Comparison of ENCODE assay signal across 20 mouse cellular contexts in the genomic region with DNA sequence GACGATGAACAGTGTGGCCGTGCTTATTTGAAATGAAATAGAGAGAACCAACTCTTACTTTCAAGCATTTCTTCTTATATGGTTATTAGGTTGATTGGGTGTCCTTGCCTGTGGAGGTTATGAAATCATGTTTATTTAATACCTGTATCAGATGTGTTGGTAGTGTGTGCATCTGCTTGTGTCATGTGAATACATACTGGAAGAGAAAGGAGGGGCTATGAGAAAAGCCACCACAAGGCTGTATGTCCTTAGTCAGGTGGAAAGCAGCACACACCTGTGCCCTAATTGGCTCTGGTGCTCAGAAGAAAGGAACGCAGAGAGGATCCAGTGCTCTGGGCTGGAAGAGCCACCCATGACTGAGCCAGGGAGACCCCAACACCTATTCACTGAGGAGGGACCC. TPM values are rescaled to one million over a fixed set of nuclear protein-coding genes. Genes with fewer than 3 reads are reported as not detected.
DNase-seq lines count a peak whose midpoint lies in the region; ATAC-seq and TF ChIP-seq lines count a peak whose summit lies in the region.
"Had no signal": no experiment of that assay in that cellular context is flagged by ENCODE, and none has a peak within 500 bp of the region (broad histone marks: within the 10 kb centered on the region; RNA-seq: fewer than 3 reads in every experiment).

No protein-coding gene starts in this region.

- no peak overlapping the region for H3K9ac ChIP-seq in midbrain, embryonic 13.5 days (replicated peaks)
- no peak overlapping the region for H3K9ac ChIP-seq in midbrain, embryonic 11.5 days (ENCODE audit: low read length)
- no peak overlapping the region for H3K9ac ChIP-seq in neural tube, embryonic 13.5 days
- H3K9ac ChIP-seq in midbrain, embryonic 16.5 days (ENCODE audit: low read depth, low read length), result no peak overlapping the region
- no peak overlapping the region for H3K9ac ChIP-seq in stomach, postnatal 0 days (ENCODE audit: low read length)
- H3K9ac ChIP-seq: embryonic facial prominence, embryonic 12.5 days; forebrain, embryonic 13.5 days; forebrain, embryonic 15.5 days had no signal

- DNase-seq in midbrain, embryonic 11.5 days (ENCODE audit: low spot score, missing footprints), result no peak
- DNase-seq in neural tube, embryonic 10.5 days (ENCODE audit: extremely low spot score, low spot score), result no peak
- no peak for DNase-seq in stomach, postnatal 0 days (ENCODE audit: low spot score)
- no peak for DNase-seq in urinary bladder, postnatal 4 days (ENCODE audit: low spot score in 2 of 2)
- DNase-seq in kidney, postnatal 25 days, result no peak
- DNase-seq: adrenal gland, adult 2 months; adrenal gland, postnatal 10 days; adrenal gland, postnatal 25 days; cerebellum, adult 11-12 months; cerebellum, adult 2 months; cerebellum, adult 9-10 months; cerebellum, postnatal 10 days; cerebellum, postnatal 25 days had no signal

- no peak overlapping the region for H3K4me2 ChIP-seq in midbrain, embryonic 13.5 days (replicated peaks)
- no peak overlapping the region for H3K4me2 ChIP-seq in midbrain, embryonic 11.5 days
- H3K4me2 ChIP-seq in neural tube, embryonic 13.5 days, result no peak overlapping the region
- H3K4me2 ChIP-seq in midbrain, embryonic 16.5 days (ENCODE audit: low read length), result no peak overlapping the region
- H3K4me2 ChIP-seq in stomach, postnatal 0 days (replicated peaks; ENCODE audit: low read depth), result no peak overlapping the region
- H3K4me2 ChIP-seq: embryonic facial prominence, embryonic 12.5 days; forebrain, embryonic 13.5 days; forebrain, embryonic 15.5 days had no signal

- WGBS in midbrain, embryonic 13.5 days, result 85% methylated on average over 3 of the region's 3 CpGs
- 94% methylated on average over 3 of the region's 3 CpGs for WGBS in midbrain, embryonic 11.5 days
- WGBS in neural tube, embryonic 13.5 days, result 91% methylated on average over 3 of the region's 3 CpGs
- 85% methylated on average over 3 of the region's 3 CpGs for WGBS in midbrain, embryonic 16.5 days
- 93% methylated on average over 3 of the region's 3 CpGs for WGBS in stomach, postnatal 0 days

- peak overlapping the region; percentile 3; the same call in 1 of the 2 replicates for H3K27ac ChIP-seq in midbrain, embryonic 13.5 days
- H3K27ac ChIP-seq in midbrain, embryonic 11.5 days (ENCODE audit: low read depth, low read length), result no peak overlapping the region
- H3K27ac ChIP-seq in neural tube, embryonic 13.5 days (replicated peaks), result no peak overlapping the region
- H3K27ac ChIP-seq in midbrain, embryonic 16.5 days (ENCODE audit: low read length), result no peak overlapping the region
- H3K27ac ChIP-seq in stomach, postnatal 0 days (replicated peaks), result peak overlapping the region; percentile 49; the same call in 1 of the 2 replicates
- H3K27ac ChIP-seq: embryonic facial prominence, embryonic 10.5 days; embryonic facial prominence, embryonic 12.5 days; forebrain, embryonic 13.5 days; forebrain, embryonic 15.5 days had no signal

- no peak for TF ChIP-seq EP300 in stomach, postnatal 0 days (optimal IDR thresholded peaks at IDR 0.05)

- H3K4me1 ChIP-seq in midbrain, embryonic 13.5 days (replicated peaks), result no peaks in the 10 kb centered on the region
- no peaks in the 10 kb centered on the region for H3K4me1 ChIP-seq in midbrain, embryonic 11.5 days (ENCODE audit: control insufficient read depth, insufficient read depth, low read length)
- H3K4me1 ChIP-seq in neural tube, embryonic 13.5 days (replicated peaks), result no peaks in the 10 kb centered on the region
- peaks cover 3% of the 10 kb centered on the region; the same call in 1 of the 2 replicates for H3K4me1 ChIP-seq in midbrain, embryonic 16.5 days (ENCODE audit: control insufficient read depth, insufficient read depth, low read length)
- H3K4me1 ChIP-seq in stomach, postnatal 0 days (replicated peaks; ENCODE audit: control insufficient read depth, insufficient read depth), result no peaks in the 10 kb centered on the region
- H3K4me1 ChIP-seq: embryonic facial prominence, embryonic 12.5 days; forebrain, embryonic 13.5 days; forebrain, embryonic 15.5 days had no signal

- no peaks in the 10 kb centered on the region for H3K36me3 ChIP-seq in midbrain, embryonic 13.5 days
- no peaks in the 10 kb centered on the region for H3K36me3 ChIP-seq in midbrain, embryonic 11.5 days (ENCODE audit: control insufficient read depth, insufficient read depth, low read length)
- no peaks in the 10 kb centered on the region for H3K36me3 ChIP-seq in neural tube, embryonic 13.5 days
- no peaks in the 10 kb centered on the region for H3K36me3 ChIP-seq in midbrain, embryonic 16.5 days (ENCODE audit: control insufficient read depth, insufficient read depth, low read length)
- no peaks in the 10 kb centered on the region for H3K36me3 ChIP-seq in stomach, postnatal 0 days (ENCODE audit: control insufficient read depth, insufficient read depth, low read length)
- H3K36me3 ChIP-seq: embryonic facial prominence, embryonic 10.5 days; embryonic facial prominence, embryonic 12.5 days; forebrain, embryonic 15.5 days had no signal

- peak; percentile 55 for ATAC-seq in midbrain, embryonic 13.5 days
- no peak for ATAC-seq in midbrain, embryonic 11.5 days (ENCODE audit: low FRiP score)
- ATAC-seq in neural tube, embryonic 13.5 days (ENCODE audit: low read depth), result 0 out of 2 replicates have a peak, but pooled peaks have one; percentile 40
- ATAC-seq in midbrain, embryonic 16.5 days, result peak; percentile 13
- no peak for ATAC-seq in stomach, postnatal 0 days (ENCODE audit: low FRiP score, low TSS enrichment)
- ATAC-seq: forebrain, embryonic 13.5 days; forebrain, embryonic 15.5 days had no signal

- H3K9me3 ChIP-seq in midbrain, embryonic 13.5 days, result no peaks in the 10 kb centered on the region
- no peaks in the 10 kb centered on the region for H3K9me3 ChIP-seq in midbrain, embryonic 11.5 days (ENCODE audit: control insufficient read depth, low read length)
- H3K9me3 ChIP-seq in neural tube, embryonic 13.5 days, result no peaks in the 10 kb centered on the region
- no peaks in the 10 kb centered on the region for H3K9me3 ChIP-seq in midbrain, embryonic 16.5 days (replicated peaks; ENCODE audit: control insufficient read depth, low read length, poor library complexity, severe bottlenecking)
- H3K9me3 ChIP-seq in stomach, postnatal 0 days (ENCODE audit: control insufficient read depth, low read length), result no peaks in the 10 kb centered on the region
- H3K9me3 ChIP-seq: embryonic facial prominence, embryonic 10.5 days; embryonic facial prominence, embryonic 12.5 days; forebrain, embryonic 13.5 days; forebrain, embryonic 15.5 days had no signal

- no peaks in the 10 kb centered on the region for H3K27me3 ChIP-seq in midbrain, embryonic 13.5 days
- H3K27me3 ChIP-seq in midbrain, embryonic 11.5 days (ENCODE audit: control insufficient read depth, insufficient read depth, low read length), result no peaks in the 10 kb centered on the region
- H3K27me3 ChIP-seq in neural tube, embryonic 13.5 days, result no peaks in the 10 kb centered on the region
- H3K27me3 ChIP-seq in midbrain, embryonic 16.5 days (ENCODE audit: control insufficient read depth, insufficient read depth, low read depth, low read length), result no peaks in the 10 kb centered on the region
- no peaks in the 10 kb centered on the region for H3K27me3 ChIP-seq in stomach, postnatal 0 days (ENCODE audit: control insufficient read depth, insufficient read depth, low read length)
- H3K27me3 ChIP-seq: embryonic facial prominence, embryonic 12.5 days; forebrain, embryonic 13.5 days; forebrain, embryonic 15.5 days had no signal

- TF ChIP-seq CTCF in stomach, postnatal 0 days (IDR thresholded peaks at IDR 0.05; ENCODE audit: low read depth), result no peak

- no peak overlapping the region for H3K4me3 ChIP-seq in midbrain, embryonic 13.5 days (replicated peaks)
- H3K4me3 ChIP-seq in midbrain, embryonic 11.5 days (ENCODE audit: low read depth, low read length), result no peak overlapping the region
- H3K4me3 ChIP-seq in neural tube, embryonic 13.5 days, result no peak overlapping the region
- H3K4me3 ChIP-seq in midbrain, embryonic 16.5 days (ENCODE audit: low read depth, low read length), result no peak overlapping the region
- H3K4me3 ChIP-seq in stomach, postnatal 0 days (ENCODE audit: low read depth, low read length), result no peak overlapping the region
- H3K4me3 ChIP-seq: embryonic facial prominence, embryonic 10.5 days; embryonic facial prominence, embryonic 12.5 days; forebrain, embryonic 13.5 days; forebrain, embryonic 15.5 days had no signal

RNA-seq across cellular contexts. Expression of gene Afdn, which starts 47.8 kb away (rescaled TPM):
- polyA plus RNA-seq in midbrain, embryonic 13.5 days (2015; fragmentation: Nextera tagmentation; extraction: Ambion mirVana), result 158 and 165 TPM in 2 replicates
- polyA plus RNA-seq in midbrain, embryonic 11.5 days (2014; fragmentation: Nextera tagmentation; extraction: Ambion mirVana), result 117 and 123 TPM in 2 replicates
- 127 and 134 TPM in 2 replicates for polyA plus RNA-seq in neural tube, embryonic 13.5 days (2015; fragmentation: Nextera tagmentation; extraction: Ambion mirVana)
- polyA plus RNA-seq in midbrain, embryonic 16.5 days (2015; fragmentation: Nextera tagmentation; extraction: Ambion mirVana), result 118 and 145 TPM in 2 replicates
- 116 and 118 TPM in 2 replicates for polyA plus RNA-seq in stomach, postnatal 0 days (2015; fragmentation: Nextera tagmentation; extraction: Ambion mirVana)

RNA-seq across cellular contexts. Expression of gene Tcte2, which starts 49.1 kb away (rescaled TPM):
- 16.3 and 20.6 TPM in 2 replicates for polyA plus RNA-seq in midbrain, embryonic 13.5 days (2015; fragmentation: Nextera tagmentation; extraction: Ambion mirVana)
- 5.6 and 5.8 TPM in 2 replicates for polyA plus RNA-seq in midbrain, embryonic 11.5 days (2014; fragmentation: Nextera tagmentation; extraction: Ambion mirVana)
- polyA plus RNA-seq in neural tube, embryonic 13.5 days (2015; fragmentation: Nextera tagmentation; extraction: Ambion mirVana), result 17.8 and 18.5 TPM in 2 replicates
- polyA plus RNA-seq in midbrain, embryonic 16.5 days (2015; fragmentation: Nextera tagmentation; extraction: Ambion mirVana), result 15.5 and 16.7 TPM in 2 replicates
- 3.3 and 3.6 TPM in 2 replicates for polyA plus RNA-seq in stomach, postnatal 0 days (2015; fragmentation: Nextera tagmentation; extraction: Ambion mirVana)

Comparison
In these comparisons a context has a peak if more than half of its experiments do, and no peak if none do; other contexts are left out.
1. ATAC-seq: peak in midbrain, embryonic 13.5 days (single experiment), neural tube, embryonic 13.5 days (single experiment) and midbrain, embryonic 16.5 days (single experiment); none in midbrain, embryonic 11.5 days (single experiment) and stomach, postnatal 0 days (single experiment).
2. H3K27ac ChIP-seq: peak in midbrain, embryonic 13.5 days (single experiment) and stomach, postnatal 0 days (single experiment); none in midbrain, embryonic 11.5 days (single experiment), neural tube, embryonic 13.5 days (single experiment) and midbrain, embryonic 16.5 days (single experiment).